Mouse (Mus musculus): ENCODE results near the gene Nat8f4. TPM values are rescaled to one million over a fixed set of nuclear protein-coding genes. Genes with fewer than 3 reads are reported as not detected.

The Nat8f4 gene
- polyA plus RNA-seq (2017; shearing (Covaris generic)): 2.8 TPM

GRCm38 (mm10) chr6:85904642-85905061 is at the start of gene Nat8f4:
Nat8f4 (minus strand) TSS chr6:85904884.

GRCm38 (mm10) chr6:85915539-85916513 is 11.1 kb upstream of the Nat8f4 start, which contains the start of gene Nat8f1:
Nat8f1 (minus strand) TSS chr6:85915687.

GRCm38 (mm10) chr6:85911587-85911986 is 6.9 kb upstream of the Nat8f4 start, which contains the start of gene Tprkb:
Tprkb (plus strand) TSS chr6:85911865.

GRCm38 (mm10) chr6:85869006-85869405 is 35.7 kb downstream of the Nat8f4 start, which contains the start of gene Nat8f2:
Nat8f2 (minus strand) TSS chr6:85869158.

Other genes with a start within 250 kb of the Nat8f4 start
- gene Nat8f7, start 191.7 kb downstream of the Nat8f4 start, polyA plus RNA-seq (2017; shearing (Covaris generic)): not detected
- not detected for gene Nat8f3, start 139.1 kb downstream of the Nat8f4 start, polyA plus RNA-seq (2017; shearing (Covaris generic))
- not detected for gene Nat8f6, start 83.9 kb downstream of the Nat8f4 start, polyA plus RNA-seq (2017; shearing (Covaris generic))
- not detected for gene Nat8f5, start 83.9 kb downstream of the Nat8f4 start, polyA plus RNA-seq (2017; shearing (Covaris generic))
- not detected for gene Nat8, start 72.8 kb downstream of the Nat8f4 start, polyA plus RNA-seq (2017; shearing (Covaris generic))
- not detected for gene Nat8f2, start 35.7 kb downstream of the Nat8f4 start, polyA plus RNA-seq (2017; shearing (Covaris generic))
- 25.1 TPM for gene Tprkb, start 7.0 kb upstream of the Nat8f4 start, polyA plus RNA-seq (2017; shearing (Covaris generic))
- gene Nat8f1, start 10.8 kb upstream of the Nat8f4 start, polyA plus RNA-seq (2017; shearing (Covaris generic)): 3.3 TPM
- 278 TPM for gene Dusp11, start 56.8 kb upstream of the Nat8f4 start, polyA plus RNA-seq (2017; shearing (Covaris generic))
- not detected for gene Figla, start 111.3 kb upstream of the Nat8f4 start, polyA plus RNA-seq (2017; shearing (Covaris generic))
- gene Add2, start 123.8 kb upstream of the Nat8f4 start, polyA plus RNA-seq (2017; shearing (Covaris generic)): not detected

Measured in naive thymus-derived CD4-positive, alpha-beta T cell, adult 5 months (primary cell).